Mouse (Mus musculus) bone marrow macrophage, adult 2 months (primary cell): ENCODE results near the gene Rftn1. TPM values are rescaled to one million over a fixed set of nuclear protein-coding genes. Genes with fewer than 3 reads are reported as not detected.
A peak's percentile ranks its signal among the peaks of the same experiment; 100 is the strongest.

Experiments
- H3K27ac ChIP-seq: 2 replicates; pipeline ENCODE4 v1.5.1; 2012; ENCODE audit warnings: low read depth, low read length; ENCODE audit not compliant: insufficient read depth
- H3K4me1 ChIP-seq: 2 replicates; pipeline ENCODE4 v1.6.1; 2012; ENCODE audit warnings: low read length; ENCODE audit not compliant: control insufficient read depth, insufficient read depth
- H3K4me3 ChIP-seq: 2 replicates; pipeline ENCODE4 v1.5.1; 2012; ENCODE audit warnings: mild to moderate bottlenecking, low read length, moderate library complexity; ENCODE audit not compliant: insufficient read depth
- CTCF ChIP-seq: IDR thresholded peaks from 2 replicates; pipeline ENCODE4 v1.5.1; 2012; ENCODE audit warnings: low read depth, mild to moderate bottlenecking, low read length, moderate library complexity
- POLR2A ChIP-seq: IDR thresholded peaks from 2 replicates; pipeline ENCODE4 v1.6.1; 2012; ENCODE audit warnings: mild to moderate bottlenecking, low read depth, low read length, borderline replicate concordance
- polyA plus RNA-seq: library from polyadenylated mRNA; stranded (reverse); fragments of >200 nt; gene quantifications from 2 replicates; pipeline ENCODE4 v1.2.4, GENCODE M21; 2012; ENCODE audit not compliant: missing spikeins, insufficient read depth, insufficient read length

Gene Rftn1
- polyA plus RNA-seq, 1 experiment, result 76.5 TPM

GRCm38 (mm10) chr17:50191318-50191957, 964 bp upstream of the Rftn1 start:
- no peak for TF ChIP-seq POLR2A
- no peak for TF ChIP-seq CTCF
- H3K27ac ChIP-seq, result no peak overlapping the region
- peaks cover 30% of the 10 kb centered on the region for H3K4me1 ChIP-seq
- H3K4me3 ChIP-seq, result no peak overlapping the region

DNA sequence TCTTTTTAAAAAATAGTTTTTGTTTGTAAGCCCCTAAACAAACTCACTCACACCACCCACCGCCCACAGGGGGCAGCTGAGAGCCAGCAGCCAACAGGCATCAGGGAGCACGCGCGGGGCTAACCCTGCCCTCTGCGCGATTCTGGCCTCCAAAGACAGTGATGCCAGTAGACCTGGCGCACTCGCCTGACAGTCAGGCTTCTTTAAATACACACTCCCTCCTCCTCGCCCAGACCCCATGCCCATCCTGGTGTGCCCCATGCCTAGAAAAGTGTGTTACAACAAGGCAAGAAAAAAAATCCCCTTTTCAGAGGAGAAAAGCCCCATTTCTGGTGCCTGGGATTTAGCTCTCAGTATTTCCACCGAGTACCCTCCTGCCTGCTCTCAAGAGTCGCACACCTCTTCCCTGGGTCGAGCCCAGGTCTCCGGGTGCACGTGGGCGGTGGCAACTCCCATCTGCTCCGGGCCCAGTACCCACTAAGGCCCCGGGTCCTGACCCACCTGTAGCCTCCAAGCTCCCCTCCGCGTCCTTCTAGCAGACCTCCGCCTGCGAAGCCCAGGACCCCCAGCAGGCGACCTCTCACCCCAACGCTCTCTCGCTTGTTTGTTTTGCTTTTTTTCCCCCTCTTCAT, 977 bp downstream of the Rftn1 start:
- peak overlapping the region; percentile 94 for H3K4me3 ChIP-seq
- H3K4me1 ChIP-seq, result peaks cover 40% of the 10 kb centered on the region
- TF ChIP-seq POLR2A (no peak), CTCF (no peak)
- H3K27ac ChIP-seq, result peak overlapping the region; percentile 61

DNA sequence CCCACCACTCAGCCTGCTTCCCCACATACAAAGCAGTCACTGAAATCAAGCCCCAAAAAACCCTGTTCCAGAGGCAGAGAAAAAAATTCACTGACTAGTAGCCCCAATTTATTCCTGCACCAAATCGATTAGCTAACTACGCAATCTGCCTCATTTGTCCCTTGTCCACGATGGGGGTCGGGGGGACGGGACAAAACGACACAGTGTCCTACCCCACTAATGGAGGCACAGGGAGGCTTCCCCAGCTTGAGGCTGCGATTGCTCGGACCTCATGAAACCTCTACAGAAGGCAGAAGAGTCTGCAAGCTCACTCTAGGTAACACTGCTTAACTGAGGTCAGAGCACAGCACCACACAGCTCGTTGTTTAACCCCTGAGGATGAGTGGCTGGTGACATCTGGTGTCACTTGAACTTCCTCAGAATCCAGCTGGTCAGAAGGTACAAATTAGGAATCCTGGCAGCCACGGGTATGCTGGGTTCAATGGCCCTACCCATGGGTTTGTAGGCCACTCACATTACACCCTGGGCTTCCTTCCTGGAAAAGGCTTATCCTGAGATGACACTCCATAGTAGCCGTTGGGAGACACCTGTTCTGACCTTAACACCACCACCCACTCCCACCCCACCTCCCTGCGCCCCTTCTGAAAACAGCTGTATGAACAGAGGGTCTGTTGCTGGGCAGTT, 1.7 kb downstream of the Rftn1 start:
- Histone ChIP-seq H3K27ac (no peak overlapping the region), H3K4me3 (peak overlapping the region; percentile 94), H3K4me1 (peaks cover 47% of the 10 kb centered on the region)
- TF ChIP-seq CTCF, result no peak
- no peak for TF ChIP-seq POLR2A

GRCm38 (mm10) chr17:50185616-50186015, 4.9 kb downstream of the Rftn1 start:
- no peak overlapping the region for H3K27ac ChIP-seq
- no peak overlapping the region for H3K4me3 ChIP-seq
- no peak for TF ChIP-seq CTCF
- TF ChIP-seq POLR2A, result no peak
- peaks cover 63% of the 10 kb centered on the region for H3K4me1 ChIP-seq

- H3K27ac ChIP-seq, result no peak overlapping the region
- no peak overlapping the region for H3K4me3 ChIP-seq
Measured at GRCm38 (mm10) chr17:50185083-50185482, 5.4 kb downstream of the Rftn1 start.

GRCm38 (mm10) chr17:50184217-50185038, 6.0 kb downstream of the Rftn1 start:
- no peak for TF ChIP-seq POLR2A
- no peak for TF ChIP-seq CTCF
- H3K4me1 ChIP-seq, result peaks cover 67% of the 10 kb centered on the region
- H3K4me3 ChIP-seq, result no peak overlapping the region
- H3K27ac ChIP-seq, result no peak overlapping the region

More at GRCm38 (mm10) chr17:50185083-50185482, 5.4 kb downstream of the Rftn1 start:
- H3K4me1 ChIP-seq, result peaks cover 67% of the 10 kb centered on the region
- TF ChIP-seq CTCF, result no peak
- TF ChIP-seq POLR2A, result no peak

DNA sequence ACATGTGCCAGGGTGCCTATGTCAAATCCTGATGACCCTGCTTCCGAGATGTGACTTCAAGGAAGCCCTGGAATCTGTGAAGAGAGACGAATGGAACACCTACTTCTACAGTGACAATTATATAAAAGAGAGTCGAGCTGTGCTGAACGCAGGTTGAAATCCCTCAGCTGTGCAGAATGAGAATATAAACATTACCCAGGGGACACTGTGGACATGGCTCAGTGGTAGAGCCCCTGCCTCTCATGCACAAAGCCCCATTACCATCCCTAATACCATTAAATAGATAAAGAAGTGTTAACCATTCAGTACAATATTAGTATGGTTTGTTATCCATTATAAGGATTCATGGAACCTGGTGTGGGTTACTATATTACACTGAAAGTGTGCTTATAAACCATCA, 7.2 kb downstream of the Rftn1 start:
- Histone ChIP-seq H3K27ac (peak overlapping the region; percentile 73), H3K4me3 (no peak overlapping the region), H3K4me1 (peaks cover 62% of the 10 kb centered on the region)
- TF ChIP-seq CTCF (no peak), POLR2A (no peak)

DNA sequence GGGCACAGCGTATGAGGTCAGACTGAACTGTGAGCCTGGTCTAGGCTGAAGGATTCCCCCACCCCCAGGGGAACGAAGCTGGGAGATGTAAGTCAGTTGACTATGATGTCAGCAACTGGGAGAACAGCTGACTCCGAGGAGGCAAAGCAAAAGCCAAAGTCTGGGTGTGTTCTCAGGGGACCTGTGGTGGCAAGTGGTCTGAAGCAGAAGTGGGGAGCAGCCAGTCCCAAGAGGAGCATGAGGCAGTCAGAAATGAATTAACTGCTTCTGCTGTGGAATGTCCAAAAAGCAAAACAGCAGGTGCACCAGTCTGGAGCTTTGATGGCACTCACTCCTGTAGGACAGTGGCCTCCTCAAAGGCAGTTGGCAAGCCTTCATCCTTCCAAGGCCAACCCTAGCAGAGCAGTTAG, 7.9 kb downstream of the Rftn1 start:
- no peak for TF ChIP-seq POLR2A
- 0 out of 2 replicates have a peak, but pooled peaks have one; percentile 9 for TF ChIP-seq CTCF
- peaks cover 62% of the 10 kb centered on the region for H3K4me1 ChIP-seq
- no peak overlapping the region for H3K4me3 ChIP-seq
- peak overlapping the region; percentile 73 for H3K27ac ChIP-seq

GRCm38 (mm10) chr17:50180899-50181570, 9.4 kb downstream of the Rftn1 start:
- Histone ChIP-seq H3K4me3 (no peak overlapping the region), H3K27ac (no peak overlapping the region), H3K4me1 (peaks cover 56% of the 10 kb centered on the region)
- no peak for TF ChIP-seq POLR2A
